Mouse (Mus musculus): ENCODE measurements around the gene Ints5. TPM values are rescaled to one million over a fixed set of nuclear protein-coding genes. Genes with fewer than 3 reads are reported as not detected.
"Not testable (repeated sequence)": the region's sequence is repeated elsewhere in the genome, so short reads cannot be mapped to it uniquely, and the experiment has no call there.

Ints5 gene
- polyA plus RNA-seq, 1 experiment from 2014 or later, result 44.5 TPM

GRCm38 (mm10) chr19:8857689-8858088 lies 35.1 kb upstream of the Ints5 start:
- no peaks in the 10 kb centered on the region for H3K9me3 ChIP-seq (ENCODE audit: control insufficient read depth, low read length)
- H3K36me3 ChIP-seq (ENCODE audit: control insufficient read depth, insufficient read depth, low read length), result no peaks in the 10 kb centered on the region
- DNase-seq (ENCODE audit: low spot score), result no peak
- no peak overlapping the region for H3K9ac ChIP-seq (ENCODE audit: low read length)
- H3K27ac ChIP-seq (ENCODE audit: low read depth), result no peak overlapping the region
- H3K4me2 ChIP-seq (ENCODE audit: low read length), result no peak overlapping the region
- ATAC-seq (replicated peaks; ENCODE audit: low FRiP score, low TSS enrichment, low read depth), result peak; percentile 71; the same call in 1 of the 2 replicates
- H3K4me1 ChIP-seq (replicated peaks; ENCODE audit: control insufficient read depth, insufficient read depth, low read length), result no peaks in the 10 kb centered on the region
- H3K4me3 ChIP-seq (ENCODE audit: low read depth, low read length), result no peak overlapping the region
- H3K27me3 ChIP-seq (replicated peaks; ENCODE audit: control insufficient read depth, insufficient read depth, low read length), result no peaks in the 10 kb centered on the region; the same call in 1 of the 2 replicates
- 42% methylated on average over 4 of the region's 4 CpGs for WGBS

DNA sequence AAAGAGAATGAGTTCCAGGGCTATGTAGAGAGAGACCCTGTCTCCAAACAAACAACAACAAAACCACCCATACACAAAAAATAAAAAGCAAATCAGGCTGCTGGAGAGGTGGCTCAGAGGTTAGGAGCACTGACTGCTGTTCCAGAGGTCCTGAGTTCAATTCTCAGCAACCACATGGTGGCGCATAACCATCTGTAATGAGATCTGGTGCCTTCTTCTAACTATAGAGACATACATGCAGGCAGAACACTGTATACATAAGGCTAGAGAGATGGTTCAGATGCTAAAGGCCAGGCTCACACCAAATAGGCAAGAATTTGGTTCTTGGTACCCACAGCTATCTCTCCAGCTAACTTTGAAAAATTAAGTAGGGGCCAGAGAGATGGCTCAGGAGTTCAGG lies 33.8 kb upstream of the Ints5 start:
- no peak overlapping the region for H3K4me2 ChIP-seq (ENCODE audit: low read length)
- H3K4me3 ChIP-seq (ENCODE audit: low read depth, low read length), result no peak overlapping the region
- no peak for ATAC-seq (replicated peaks; ENCODE audit: low FRiP score, low TSS enrichment, low read depth)
- no peak overlapping the region for H3K9ac ChIP-seq (ENCODE audit: low read length)
- H3K9me3 ChIP-seq (ENCODE audit: control insufficient read depth, low read length), result no peaks in the 10 kb centered on the region
- H3K36me3 ChIP-seq (ENCODE audit: control insufficient read depth, insufficient read depth, low read length), result no peaks in the 10 kb centered on the region
- no peaks in the 10 kb centered on the region; the same call in 1 of the 2 replicates for H3K27me3 ChIP-seq (replicated peaks; ENCODE audit: control insufficient read depth, insufficient read depth, low read length)
- H3K4me1 ChIP-seq (replicated peaks; ENCODE audit: control insufficient read depth, insufficient read depth, low read length), result no peaks in the 10 kb centered on the region
- no peak overlapping the region for H3K27ac ChIP-seq (ENCODE audit: low read depth)
- 17% methylated on average over 1 of the region's 1 CpGs for WGBS
- no peak for DNase-seq (ENCODE audit: low spot score)

GRCm38 (mm10) chr19:8864265-8864664 lies 28.5 kb upstream of the Ints5 start:
- no peaks in the 10 kb centered on the region for H3K4me1 ChIP-seq (replicated peaks; ENCODE audit: control insufficient read depth, insufficient read depth, low read length)
- H3K9me3 ChIP-seq (ENCODE audit: control insufficient read depth, low read length), result no peaks in the 10 kb centered on the region
- no peak overlapping the region for H3K4me2 ChIP-seq (ENCODE audit: low read length)
- WGBS, result 85% methylated on average over 6 of the region's 6 CpGs
- H3K27ac ChIP-seq (ENCODE audit: low read depth), result no peak overlapping the region
- H3K27me3 ChIP-seq (replicated peaks; ENCODE audit: control insufficient read depth, insufficient read depth, low read length), result no peaks in the 10 kb centered on the region
- no peak overlapping the region for H3K9ac ChIP-seq (ENCODE audit: low read length)
- no peaks in the 10 kb centered on the region for H3K36me3 ChIP-seq (ENCODE audit: control insufficient read depth, insufficient read depth, low read length)
- no peak overlapping the region for H3K4me3 ChIP-seq (ENCODE audit: low read depth, low read length)
- ATAC-seq (replicated peaks; ENCODE audit: low FRiP score, low TSS enrichment, low read depth) (no peak), DNase-seq (ENCODE audit: low spot score) (no peak)

DNA sequence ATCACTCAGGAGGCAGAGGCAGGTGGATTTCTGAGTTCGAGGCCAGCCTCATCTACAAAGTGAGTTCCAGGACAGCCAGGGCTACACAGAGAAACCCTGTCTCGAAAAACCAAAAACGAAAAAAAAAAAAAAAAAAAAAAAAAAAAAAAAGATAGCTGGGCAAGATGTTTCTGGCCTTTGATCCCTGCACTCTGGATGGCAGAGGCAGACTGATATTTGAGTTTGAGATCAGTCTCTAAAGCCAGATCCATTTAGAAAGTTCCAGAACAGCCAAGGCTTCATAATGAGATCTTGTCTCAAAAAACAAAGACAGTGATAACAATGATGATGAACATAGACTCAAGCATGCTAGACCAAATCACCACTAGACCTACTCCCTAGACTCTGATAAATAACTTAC lies 22.4 kb upstream of the Ints5 start:
- not testable (repeated sequence) for ATAC-seq (replicated peaks; ENCODE audit: low FRiP score, low TSS enrichment, low read depth); DNase-seq (ENCODE audit: low spot score); H3K4me1 ChIP-seq (replicated peaks; ENCODE audit: control insufficient read depth, insufficient read depth, low read length); H3K9ac ChIP-seq (ENCODE audit: low read length); H3K27me3 ChIP-seq (replicated peaks; ENCODE audit: control insufficient read depth, insufficient read depth, low read length); H3K4me3 ChIP-seq (ENCODE audit: low read depth, low read length); H3K9me3 ChIP-seq (ENCODE audit: control insufficient read depth, low read length); H3K27ac ChIP-seq (ENCODE audit: low read depth)
- Histone ChIP-seq H3K36me3 (ENCODE audit: control insufficient read depth, insufficient read depth, low read length) (peaks cover 25% of the 10 kb centered on the region), H3K4me2 (ENCODE audit: low read length) (peak overlapping the region; percentile 59)
- WGBS, result 87% methylated on average over 3 of the region's 3 CpGs

GRCm38 (mm10) chr19:8870838-8871237 lies 22.0 kb upstream of the Ints5 start:
- H3K4me3 ChIP-seq (ENCODE audit: low read depth, low read length), result peak overlapping the region; percentile 89
- peak overlapping the region; percentile 90 for H3K9ac ChIP-seq (ENCODE audit: low read length)
- H3K36me3 ChIP-seq (ENCODE audit: control insufficient read depth, insufficient read depth, low read length), result peaks cover 30% of the 10 kb centered on the region
- WGBS, result 52% methylated on average over 9 of the region's 9 CpGs
- H3K9me3 ChIP-seq (ENCODE audit: control insufficient read depth, low read length), result no peaks in the 10 kb centered on the region
- no peaks in the 10 kb centered on the region for H3K27me3 ChIP-seq (replicated peaks; ENCODE audit: control insufficient read depth, insufficient read depth, low read length)
- ATAC-seq (replicated peaks; ENCODE audit: low FRiP score, low TSS enrichment, low read depth), result peak; percentile 30
- H3K27ac ChIP-seq (ENCODE audit: low read depth), result peak overlapping the region; percentile 67
- peak overlapping the region; percentile 59 for H3K4me2 ChIP-seq (ENCODE audit: low read length)
- peaks cover 7% of the 10 kb centered on the region; the same call in 1 of the 2 replicates for H3K4me1 ChIP-seq (replicated peaks; ENCODE audit: control insufficient read depth, insufficient read depth, low read length)
- no peak for DNase-seq (ENCODE audit: low spot score)

DNA sequence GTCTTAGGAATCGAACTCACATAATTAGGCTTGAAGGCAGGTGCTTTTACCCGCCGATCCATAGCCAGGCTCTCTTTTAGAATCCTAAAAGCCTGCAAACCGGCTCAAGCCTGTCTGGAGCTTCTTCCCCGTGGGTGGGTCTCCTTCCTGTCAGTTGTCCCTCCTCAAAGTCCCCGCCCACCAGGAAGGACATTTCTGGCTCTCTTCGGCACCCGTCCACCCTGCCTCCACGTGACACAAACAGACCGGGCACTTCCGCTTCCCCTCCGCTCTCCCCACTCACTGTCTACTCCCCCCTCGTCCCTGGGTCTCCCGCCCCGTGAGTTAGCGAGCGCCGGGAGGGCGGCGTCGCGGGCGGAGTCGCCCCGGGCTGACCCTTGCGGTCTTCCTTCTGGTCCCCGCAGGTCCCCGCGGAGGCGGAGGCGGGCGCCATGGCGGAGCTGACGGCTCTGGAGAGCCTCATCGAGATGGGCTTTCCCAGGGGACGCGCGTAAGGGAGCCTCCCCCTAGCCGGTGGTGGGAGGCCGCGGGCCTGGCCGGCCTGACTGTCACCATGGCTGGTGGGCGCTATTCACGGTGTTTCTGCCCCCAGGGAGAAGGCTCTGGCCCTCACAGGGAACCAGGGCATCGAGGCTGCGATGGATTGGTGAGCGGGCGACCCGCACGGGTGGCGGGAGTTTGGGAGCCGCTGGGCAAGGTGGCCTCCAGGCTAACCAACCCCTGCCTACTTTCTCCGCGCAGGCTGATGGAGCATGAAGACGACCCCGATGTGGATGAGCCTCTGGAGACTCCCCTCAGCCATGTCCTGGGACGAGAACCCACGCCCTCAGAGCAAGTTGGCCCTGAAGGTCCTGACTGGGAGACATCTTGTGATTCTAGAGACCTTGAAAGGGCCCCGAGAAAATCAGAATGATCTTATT lies 21.3 kb upstream of the Ints5 start, which contains the start of gene Ubxn1:
Ubxn1 (plus strand) TSS at position 230 of the 920 bp plus-strand sequence.
- ATAC-seq (replicated peaks; ENCODE audit: low FRiP score, low TSS enrichment, low read depth), result peak; percentile 97
- Histone ChIP-seq H3K9me3 (ENCODE audit: control insufficient read depth, low read length) (no peaks in the 10 kb centered on the region), H3K27ac (ENCODE audit: low read depth) (peak within 1 kb of the TSS; percentile 71), H3K9ac (ENCODE audit: low read length) (peak within 1 kb of the TSS; percentile 90), H3K4me3 (ENCODE audit: low read depth, low read length) (peak within 1 kb of the TSS; percentile 89), H3K4me1 (replicated peaks; ENCODE audit: control insufficient read depth, insufficient read depth, low read length) (peaks cover 7% of the 10 kb centered on the region; the same call in 1 of the 2 replicates), H3K27me3 (replicated peaks; ENCODE audit: control insufficient read depth, insufficient read depth, low read length) (no peaks in the 10 kb centered on the region), H3K36me3 (ENCODE audit: control insufficient read depth, insufficient read depth, low read length) (peaks cover 36% of the 10 kb centered on the region), H3K4me2 (ENCODE audit: low read length) (peak within 1 kb of the TSS; percentile 93)
- WGBS, result under 1% methylated on average over 59 of the region's 59 CpGs
- peak; percentile 97 for DNase-seq (ENCODE audit: low spot score)

- 58% methylated on average over 10 of the region's 10 CpGs for WGBS
- Histone ChIP-seq H3K9ac (ENCODE audit: low read length) (peak overlapping the region; percentile 90), H3K27ac (ENCODE audit: low read depth) (peak overlapping the region; percentile 71), H3K4me2 (ENCODE audit: low read length) (peak overlapping the region; percentile 93), H3K36me3 (ENCODE audit: control insufficient read depth, insufficient read depth, low read length) (peaks cover 44% of the 10 kb centered on the region), H3K4me3 (ENCODE audit: low read depth, low read length) (peak overlapping the region; percentile 89), H3K9me3 (ENCODE audit: control insufficient read depth, low read length) (no peaks in the 10 kb centered on the region), H3K27me3 (replicated peaks; ENCODE audit: control insufficient read depth, insufficient read depth, low read length) (no peaks in the 10 kb centered on the region), H3K4me1 (replicated peaks; ENCODE audit: control insufficient read depth, insufficient read depth, low read length) (peaks cover 7% of the 10 kb centered on the region; the same call in 1 of the 2 replicates)
- ATAC-seq (replicated peaks; ENCODE audit: low FRiP score, low TSS enrichment, low read depth) (no peak), DNase-seq (ENCODE audit: low spot score) (no peak)
Measured at GRCm38 (mm10) chr19:8872266-8872840, 20.5 kb upstream of the Ints5 start.

DNA sequence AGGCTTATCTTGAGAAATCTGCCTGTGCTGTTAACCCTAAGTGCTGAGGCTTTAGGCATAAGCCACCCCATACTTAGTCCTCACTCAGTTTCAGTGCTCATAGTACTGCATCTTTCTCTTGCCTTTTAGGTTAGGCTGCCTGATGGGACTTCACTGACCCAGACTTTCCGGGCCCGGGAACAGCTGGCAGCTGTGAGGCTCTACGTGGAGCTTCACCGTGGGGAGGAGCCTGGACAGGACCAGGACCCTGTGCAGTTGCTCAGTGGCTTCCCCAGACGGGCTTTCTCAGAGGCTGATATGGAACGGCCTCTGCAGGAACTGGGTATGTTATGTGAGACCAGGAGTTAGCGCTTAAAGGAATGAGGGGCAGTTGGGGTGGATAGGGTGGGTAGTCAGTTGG lies 17.8 kb upstream of the Ints5 start:
- Histone ChIP-seq H3K27ac (ENCODE audit: low read depth) (no peak overlapping the region), H3K9me3 (ENCODE audit: control insufficient read depth, low read length) (no peaks in the 10 kb centered on the region), H3K4me2 (ENCODE audit: low read length) (no peak overlapping the region), H3K9ac (ENCODE audit: low read length) (no peak overlapping the region), H3K36me3 (ENCODE audit: control insufficient read depth, insufficient read depth, low read length) (peaks cover 53% of the 10 kb centered on the region), H3K4me1 (replicated peaks; ENCODE audit: control insufficient read depth, insufficient read depth, low read length) (peaks cover 10% of the 10 kb centered on the region), H3K27me3 (replicated peaks; ENCODE audit: control insufficient read depth, insufficient read depth, low read length) (no peaks in the 10 kb centered on the region), H3K4me3 (ENCODE audit: low read depth, low read length) (no peak overlapping the region)
- no peak for DNase-seq (ENCODE audit: low spot score)
- no peak for ATAC-seq (replicated peaks; ENCODE audit: low FRiP score, low TSS enrichment, low read depth)
- WGBS, result 91% methylated on average over 7 of the region's 7 CpGs
